Comparison of ENCODE assay signal across 9 mouse cellular contexts in the genomic region with DNA sequence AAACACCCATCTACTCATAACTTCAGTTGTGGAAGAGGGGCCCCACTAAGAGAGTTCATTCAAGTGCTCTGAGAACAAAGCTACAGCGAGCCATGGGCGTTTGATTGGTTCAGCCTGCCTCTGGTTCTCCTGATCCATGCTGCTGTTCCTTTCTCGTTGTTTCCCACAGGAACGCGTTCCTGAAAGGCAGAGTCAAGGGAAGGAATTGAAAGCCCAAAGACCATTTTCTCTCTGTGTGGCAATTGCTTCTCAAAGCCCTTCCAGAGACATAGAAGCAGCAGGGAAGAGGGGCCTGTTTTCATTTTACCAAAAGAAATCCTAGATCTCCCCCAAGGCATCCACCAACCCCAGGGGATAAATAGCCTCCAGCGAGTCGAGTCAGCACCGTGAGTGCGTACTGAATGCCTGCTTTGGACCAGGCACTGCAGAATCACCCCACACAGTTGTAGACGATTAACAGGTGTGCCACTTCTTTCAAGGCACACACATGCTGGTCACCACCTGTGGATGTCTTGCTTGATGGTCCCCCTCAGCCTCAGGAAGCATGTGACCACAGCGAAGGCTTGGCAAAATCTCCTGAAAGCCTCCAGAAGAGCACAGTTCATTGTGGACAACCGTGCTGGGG.
A peak's percentile ranks its signal among the peaks of the same experiment; 100 is the strongest.
DNase-seq lines count a peak whose midpoint lies in the region; ATAC-seq lines count a peak whose summit lies in the region.
"Had no signal": no experiment of that assay in that cellular context is flagged by ENCODE, and none has a peak within 500 bp of the region (broad histone marks: within the 10 kb centered on the region; RNA-seq: fewer than 3 reads in every experiment).

No protein-coding gene starts in this region.

- H3K4me2 ChIP-seq in kidney, embryonic 16.5 days (replicated peaks; ENCODE audit: low read depth, low read length): peak overlapping the region; percentile 52
- H3K4me2 ChIP-seq in embryonic facial prominence, embryonic 11.5 days (ENCODE audit: low read depth, low read length): peak overlapping the region; percentile 16
- peak overlapping the region; percentile 42 for H3K4me2 ChIP-seq in hindbrain, embryonic 12.5 days (replicated peaks)
- H3K4me2 ChIP-seq in midbrain, embryonic 15.5 days: peak overlapping the region; percentile 35

- peak overlapping the region; percentile 9; the same call in 1 of the 2 replicates for H3K4me3 ChIP-seq in kidney, embryonic 16.5 days (ENCODE audit: low read length)
- no peak overlapping the region; the same call in 1 of the 2 replicates for H3K4me3 ChIP-seq in embryonic facial prominence, embryonic 11.5 days (ENCODE audit: low read depth, low read length)
- H3K4me3 ChIP-seq in hindbrain, embryonic 12.5 days: peak overlapping the region; percentile 17; the same call in 1 of the 2 replicates
- H3K4me3 ChIP-seq in midbrain, embryonic 15.5 days: peak overlapping the region; percentile 18

- H3K36me3 ChIP-seq in kidney, embryonic 16.5 days (ENCODE audit: insufficient read depth, low read length): no peaks in the 10 kb centered on the region
- H3K36me3 ChIP-seq in embryonic facial prominence, embryonic 11.5 days (replicated peaks; ENCODE audit: control insufficient read depth, insufficient read depth, low read depth, low read length): no peaks in the 10 kb centered on the region
- H3K36me3 ChIP-seq in hindbrain, embryonic 12.5 days: no peaks in the 10 kb centered on the region
- H3K36me3 ChIP-seq in midbrain, embryonic 15.5 days (replicated peaks): no peaks in the 10 kb centered on the region

- ATAC-seq in kidney, embryonic 16.5 days (ENCODE audit: low FRiP score, low TSS enrichment): no peak
- no peak for ATAC-seq in embryonic facial prominence, embryonic 11.5 days (replicated peaks; ENCODE audit: insufficient number of reproducible peaks, low FRiP score, low TSS enrichment, low read depth)
- ATAC-seq in hindbrain, embryonic 12.5 days (ENCODE audit: low FRiP score): no peak
- no peak for ATAC-seq in midbrain, embryonic 15.5 days (replicated peaks)

- 0 out of 2 replicates have a peak, but pooled peaks cover 4% of the 10 kb centered on the region for H3K4me1 ChIP-seq in kidney, embryonic 16.5 days (ENCODE audit: insufficient read depth, low read length)
- H3K4me1 ChIP-seq in embryonic facial prominence, embryonic 11.5 days (ENCODE audit: control insufficient read depth, insufficient read depth, low read length): no peaks in the 10 kb centered on the region
- H3K4me1 ChIP-seq in hindbrain, embryonic 12.5 days: peaks cover 11% of the 10 kb centered on the region
- H3K4me1 ChIP-seq in midbrain, embryonic 15.5 days: peaks cover 12% of the 10 kb centered on the region; the same call in 1 of the 2 replicates

- H3K9me3 ChIP-seq in kidney, embryonic 16.5 days (ENCODE audit: low read length): no peaks in the 10 kb centered on the region
- H3K9me3 ChIP-seq in embryonic facial prominence, embryonic 11.5 days (replicated peaks; ENCODE audit: control insufficient read depth, low read length): no peaks in the 10 kb centered on the region
- H3K9me3 ChIP-seq in hindbrain, embryonic 12.5 days (replicated peaks): no peaks in the 10 kb centered on the region
- no peaks in the 10 kb centered on the region for H3K9me3 ChIP-seq in midbrain, embryonic 15.5 days

- WGBS in kidney, embryonic 16.5 days: 31% methylated on average over 12 of the region's 12 CpGs
- WGBS in embryonic facial prominence, embryonic 11.5 days: 20% methylated on average over 12 of the region's 12 CpGs
- 27% methylated on average over 12 of the region's 12 CpGs for WGBS in hindbrain, embryonic 12.5 days
- WGBS in midbrain, embryonic 15.5 days: 18% methylated on average over 12 of the region's 12 CpGs

- H3K9ac ChIP-seq in kidney, embryonic 16.5 days (replicated peaks; ENCODE audit: low read length): peak overlapping the region; percentile 46; the same call in 1 of the 2 replicates
- peak overlapping the region; percentile 22 for H3K9ac ChIP-seq in embryonic facial prominence, embryonic 11.5 days (replicated peaks; ENCODE audit: low read length)
- 0 out of 2 replicates have a peak overlapping the region, but pooled peaks have one; percentile 29 for H3K9ac ChIP-seq in hindbrain, embryonic 12.5 days
- H3K9ac ChIP-seq in midbrain, embryonic 15.5 days: 0 out of 2 replicates have a peak overlapping the region, but pooled peaks have one; percentile 2

- no peak overlapping the region for H3K27ac ChIP-seq in kidney, embryonic 16.5 days (ENCODE audit: low read length)
- no peak overlapping the region for H3K27ac ChIP-seq in embryonic facial prominence, embryonic 11.5 days (replicated peaks; ENCODE audit: low read depth, low read length)
- H3K27ac ChIP-seq in hindbrain, embryonic 12.5 days: peak overlapping the region; percentile 24; the same call in 1 of the 2 replicates
- peak overlapping the region; percentile 4; the same call in 1 of the 2 replicates for H3K27ac ChIP-seq in midbrain, embryonic 15.5 days

- H3K27me3 ChIP-seq in kidney, embryonic 16.5 days (ENCODE audit: insufficient read depth, low read length): no peaks in the 10 kb centered on the region
- no peaks in the 10 kb centered on the region for H3K27me3 ChIP-seq in embryonic facial prominence, embryonic 11.5 days (ENCODE audit: control insufficient read depth, insufficient read depth, low read length)
- no peaks in the 10 kb centered on the region for H3K27me3 ChIP-seq in hindbrain, embryonic 12.5 days
- H3K27me3 ChIP-seq in midbrain, embryonic 15.5 days (replicated peaks): no peaks in the 10 kb centered on the region

- no peak for DNase-seq in kidney, postnatal 14 days
- peak; percentile 65 for DNase-seq in embryonic facial prominence, embryonic 11.5 days (ENCODE audit: low spot score)
- no peak for DNase-seq in cerebellum, postnatal 14 days
- DNase-seq in natural killer cell, adult 2 months (ENCODE audit: low spot score in 2 of 2): no peak
- no peak for DNase-seq in ovary, postnatal 10 days (ENCODE audit: low spot score)
- DNase-seq: cerebellum, adult 11-12 months had no signal

Comparison
In these comparisons a context has a peak if more than half of its experiments do, and no peak if none do; other contexts are left out.
1. H3K27ac ChIP-seq: peak in hindbrain, embryonic 12.5 days (single experiment) and midbrain, embryonic 15.5 days (single experiment); none in kidney, embryonic 16.5 days (single experiment) and embryonic facial prominence, embryonic 11.5 days (single experiment).
2. Peak in every context shown above with its lines, with median percentiles within 50 percentile points of each other: H3K4me2 ChIP-seq and H3K9ac ChIP-seq.